Mouse (Mus musculus) G1E (cell line): ENCODE results near the gene Pdcd1lg2.

Experiments used
- CTCF ChIP-seq: IDR thresholded peaks from 2 replicates; pipeline ENCODE4 v1.5.1; 2012; ENCODE audit warnings: low read depth, low read length, inconsistent platforms, mixed read lengths
- GATA1 ChIP-seq: IDR thresholded peaks from 2 replicates; pipeline ENCODE4 v1.6.1; 2012; ENCODE audit warnings: borderline replicate concordance, low read length, inconsistent platforms, mixed read lengths
- POLR2AphosphoS5 ChIP-seq: IDR thresholded peaks from 2 replicates; pipeline ENCODE4 v1.6.1; 2012; ENCODE audit warnings: low read depth, low read length, inconsistent platforms; ENCODE audit not compliant: insufficient replicate concordance

GRCm38 (mm10) chr19:29396353-29396752, 14.4 kb upstream of the Pdcd1lg2 start:
- no peak for TF ChIP-seq CTCF
- TF ChIP-seq GATA1 = no peak
- TF ChIP-seq POLR2AphosphoS5 = no peak
